Mouse (Mus musculus): ENCODE results near the gene Baz1a.

Gene Baz1a

DNA sequence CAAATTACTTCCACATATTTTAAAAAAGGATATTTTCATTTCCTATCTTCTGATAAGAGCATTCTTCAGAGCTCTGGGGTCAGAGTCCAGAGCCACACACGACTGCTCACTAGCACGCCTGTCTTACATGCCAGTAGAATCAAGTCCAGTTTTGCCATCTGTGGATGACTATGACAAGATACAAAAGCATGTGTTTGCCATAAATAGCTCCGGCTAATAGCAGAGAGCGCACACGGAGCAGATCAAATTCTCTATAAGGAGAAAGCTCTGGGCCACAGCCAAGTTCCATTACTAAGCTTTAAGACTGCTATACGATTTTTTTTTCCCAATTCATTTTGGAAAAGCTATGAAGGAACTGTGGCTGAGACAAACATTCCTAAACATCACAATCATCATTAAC lies 154.6 kb downstream of the Baz1a start:
- no peak for DNase-seq (ENCODE audit: low spot score in 2 of 2)

DNA sequence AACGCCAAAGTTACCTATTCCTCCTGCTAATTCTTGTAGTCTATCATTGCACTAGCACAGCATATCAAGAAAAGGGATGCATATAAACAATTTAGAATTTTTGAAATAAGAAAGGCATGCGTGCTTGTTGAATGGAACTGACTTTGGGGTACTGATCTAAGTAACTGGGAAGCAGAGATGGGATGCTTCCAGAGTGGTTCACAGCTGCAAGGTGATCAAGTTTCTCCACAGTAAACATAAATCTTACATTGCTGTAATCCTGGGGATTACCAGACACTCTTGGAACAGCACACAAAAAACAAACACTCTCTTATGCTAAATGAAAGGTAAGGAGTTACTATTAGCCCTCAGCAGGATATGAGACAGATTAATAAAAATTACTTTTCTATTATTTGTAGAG lies 163.6 kb downstream of the Baz1a start:
- DNase-seq (ENCODE audit: low spot score in 2 of 2), result no peak

DNA sequence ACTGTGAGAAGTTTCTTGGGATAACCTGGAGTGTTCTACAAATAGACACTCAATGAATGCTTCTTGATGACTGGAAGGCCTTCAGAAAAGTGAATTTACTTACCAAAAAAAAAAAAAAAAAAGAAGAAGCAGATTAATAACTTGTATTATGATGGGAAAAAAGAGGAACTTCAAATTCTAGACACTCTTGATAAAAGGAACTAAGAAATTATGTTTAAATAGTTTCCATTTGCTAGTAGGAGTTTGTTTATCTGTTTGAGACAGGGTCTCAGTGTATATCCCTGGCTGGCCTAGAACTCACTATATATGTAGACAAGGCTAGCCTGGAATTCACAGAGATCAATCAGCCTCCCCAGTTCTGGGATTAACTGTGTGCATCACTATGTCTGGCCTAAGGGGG lies 169.7 kb downstream of the Baz1a start:
- no peak for DNase-seq (ENCODE audit: low spot score in 2 of 2)
